ENCODE assay signal across 16 mouse cellular contexts in genomic region chr10:84822741-84823151, GRCm38 (mm10).
A peak's percentile ranks its signal among the peaks of the same experiment; 100 is the strongest.
DNase-seq lines count a peak whose midpoint lies in the region; ATAC-seq lines count a peak whose summit lies in the region.
"Had no signal": no experiment of that assay in that cellular context is flagged by ENCODE, and none has a peak within 500 bp of the region (broad histone marks: within the 10 kb centered on the region; RNA-seq: fewer than 3 reads in every experiment).

No protein-coding gene starts in this region.

- peak; percentile 47 for DNase-seq in forebrain, embryonic 10.5 days (ENCODE audit: extremely low spot score, low spot score)
- peak; percentile 45 for DNase-seq in hindbrain, embryonic 11.5 days (ENCODE audit: low spot score)
- no peak for DNase-seq in kidney, adult 18-20 months
- no peak for DNase-seq in urinary bladder, postnatal 25 days (ENCODE audit: low spot score)
- no peak for DNase-seq in left cerebral cortex, postnatal 25 days (ENCODE audit: low spot score in 2 of 2)
- DNase-seq: kidney, adult 11 months; kidney, postnatal 25 days; liver, postnatal 0 days; thymus, adult 2 months had no signal

- peak overlapping the region; percentile 83 for H3K27ac ChIP-seq in forebrain, embryonic 10.5 days
- 0 out of 2 replicates have a peak overlapping the region, but pooled peaks have one; percentile 39 for H3K27ac ChIP-seq in hindbrain, embryonic 11.5 days (ENCODE audit: low read depth, low read length)
- H3K27ac ChIP-seq in midbrain, embryonic 12.5 days (replicated peaks): peak overlapping the region; percentile 30; the same call in 1 of the 2 replicates
- no peak overlapping the region for H3K27ac ChIP-seq in neural tube, embryonic 14.5 days (ENCODE audit: low read depth, low read length)
- H3K27ac ChIP-seq: limb, embryonic 13.5 days; macrophage had no signal

- no peak overlapping the region for H3K4me2 ChIP-seq in hindbrain, embryonic 11.5 days (replicated peaks; ENCODE audit: low read depth, low read length)
- no peak overlapping the region for H3K4me2 ChIP-seq in midbrain, embryonic 12.5 days (replicated peaks)
- no peak overlapping the region for H3K4me2 ChIP-seq in neural tube, embryonic 14.5 days (ENCODE audit: low read depth, low read length)
- H3K4me2 ChIP-seq: limb, embryonic 13.5 days had no signal

- H3K4me1 ChIP-seq in forebrain, embryonic 10.5 days: peaks cover 50% of the 10 kb centered on the region
- peaks cover 9% of the 10 kb centered on the region; the same call in 1 of the 2 replicates for H3K4me1 ChIP-seq in hindbrain, embryonic 11.5 days (replicated peaks; ENCODE audit: control insufficient read depth, insufficient read depth, low read length)
- peaks cover 28% of the 10 kb centered on the region for H3K4me1 ChIP-seq in midbrain, embryonic 12.5 days
- H3K4me1 ChIP-seq in neural tube, embryonic 14.5 days (ENCODE audit: control insufficient read depth, insufficient read depth, low read length): peaks cover 12% of the 10 kb centered on the region; the same call in 1 of the 2 replicates

- ATAC-seq in hindbrain, embryonic 11.5 days (ENCODE audit: low FRiP score): peak; percentile 70
- ATAC-seq in midbrain, embryonic 12.5 days (ENCODE audit: low FRiP score, low read depth): peak; percentile 56
- ATAC-seq in neural tube, embryonic 14.5 days (ENCODE audit: low read depth): peak; percentile 75
- no peak for ATAC-seq in megakaryocyte-erythroid progenitor cell, adult 5-6 weeks (replicated peaks; ENCODE audit: low FRiP score, low TSS enrichment, poor library complexity, severe bottlenecking)
- ATAC-seq: CD4-positive, CD25-positive, alpha-beta regulatory T cell, adult 4 months; liver, postnatal 0 days had no signal

- intact Hi-C loops in left cerebral cortex, postnatal 25 days (cut with DNase I): no loop called here

- H3K27me3 ChIP-seq in forebrain, embryonic 10.5 days (ENCODE audit: poor library complexity, severe bottlenecking): peaks cover 75% of the 10 kb centered on the region
- H3K27me3 ChIP-seq in hindbrain, embryonic 11.5 days (ENCODE audit: control insufficient read depth, insufficient read depth, low read length): no peaks in the 10 kb centered on the region
- no peaks in the 10 kb centered on the region for H3K27me3 ChIP-seq in midbrain, embryonic 12.5 days
- no peaks in the 10 kb centered on the region for H3K27me3 ChIP-seq in neural tube, embryonic 14.5 days (ENCODE audit: control insufficient read depth, insufficient read depth, low read length)
- H3K27me3 ChIP-seq: limb, embryonic 13.5 days had no signal

- no peaks in the 10 kb centered on the region for H3K9me3 ChIP-seq in forebrain, embryonic 10.5 days
- no peaks in the 10 kb centered on the region for H3K9me3 ChIP-seq in hindbrain, embryonic 11.5 days (ENCODE audit: control insufficient read depth, low read length)
- no peaks in the 10 kb centered on the region for H3K9me3 ChIP-seq in midbrain, embryonic 12.5 days
- H3K9me3 ChIP-seq in neural tube, embryonic 14.5 days (ENCODE audit: control insufficient read depth, low read length): no peaks in the 10 kb centered on the region
- H3K9me3 ChIP-seq: heart, embryonic 10.5 days; limb, embryonic 13.5 days had no signal

- 12% methylated on average over 9 of the region's 9 CpGs for WGBS in forebrain, embryonic 10.5 days
- 21% methylated on average over 9 of the region's 9 CpGs for WGBS in hindbrain, embryonic 11.5 days
- WGBS in midbrain, embryonic 12.5 days: 8% methylated on average over 9 of the region's 9 CpGs
- WGBS in neural tube, embryonic 14.5 days: 3% methylated on average over 9 of the region's 9 CpGs

- peak overlapping the region; percentile 16; the same call in 1 of the 2 replicates for H3K4me3 ChIP-seq in forebrain, embryonic 10.5 days
- H3K4me3 ChIP-seq in hindbrain, embryonic 11.5 days (ENCODE audit: low read depth, low read length): no peak overlapping the region
- no peak overlapping the region for H3K4me3 ChIP-seq in midbrain, embryonic 12.5 days
- no peak overlapping the region for H3K4me3 ChIP-seq in neural tube, embryonic 14.5 days (ENCODE audit: low read depth, low read length)
- H3K4me3 ChIP-seq: heart, embryonic 10.5 days; limb, embryonic 13.5 days had no signal

- H3K9ac ChIP-seq in hindbrain, embryonic 11.5 days (ENCODE audit: low read depth, low read length): no peak overlapping the region
- no peak overlapping the region for H3K9ac ChIP-seq in midbrain, embryonic 12.5 days (replicated peaks)
- H3K9ac ChIP-seq in neural tube, embryonic 14.5 days (replicated peaks; ENCODE audit: low read depth, low read length): no peak overlapping the region
- H3K9ac ChIP-seq: limb, embryonic 13.5 days; liver, postnatal 0 days had no signal

- peaks cover 41% of the 10 kb centered on the region for H3K36me3 ChIP-seq in forebrain, embryonic 10.5 days (replicated peaks)
- H3K36me3 ChIP-seq in hindbrain, embryonic 11.5 days (ENCODE audit: control insufficient read depth, insufficient read depth, low read length): no peaks in the 10 kb centered on the region
- H3K36me3 ChIP-seq in midbrain, embryonic 12.5 days: peaks cover 30% of the 10 kb centered on the region
- no peaks in the 10 kb centered on the region for H3K36me3 ChIP-seq in neural tube, embryonic 14.5 days (ENCODE audit: control insufficient read depth, insufficient read depth, low read length)
- H3K36me3 ChIP-seq: heart, embryonic 10.5 days; limb, embryonic 13.5 days had no signal

Comparison
In these comparisons a context has a peak if more than half of its experiments do, and no peak if none do; other contexts are left out.
1. DNase-seq: peak in forebrain, embryonic 10.5 days (single experiment) and hindbrain, embryonic 11.5 days (single experiment); none in kidney, adult 18-20 months (single experiment), urinary bladder, postnatal 25 days (single experiment) and left cerebral cortex, postnatal 25 days (0 of 2).